Mouse (Mus musculus): ENCODE data around the gene Golph3l. TPM values are rescaled to one million over a fixed set of nuclear protein-coding genes. Genes with fewer than 3 reads are reported as not detected.

Gene Golph3l
- polyA plus RNA-seq, 1 experiment from 2014 or later, result 34.4 TPM

GRCm38 (mm10) chr3:95657711-95658110, 69.0 kb downstream of the Golph3l start:
- H3K9ac ChIP-seq (ENCODE audit: low read depth, low read length), result no peak overlapping the region
- DNase-seq (ENCODE audit: low spot score) (no peak), ATAC-seq (replicated peaks; ENCODE audit: low FRiP score, low read depth) (no peak)
- no peaks in the 10 kb centered on the region for H3K9me3 ChIP-seq (replicated peaks; ENCODE audit: low read length)
- peak overlapping the region; percentile 99 for H3K27ac ChIP-seq
- 87% methylated on average over 3 of the region's 3 CpGs for WGBS
- H3K4me2 ChIP-seq (ENCODE audit: low read length), result peak overlapping the region; percentile 89
- H3K27me3 ChIP-seq (ENCODE audit: insufficient read depth, low read length), result no peaks in the 10 kb centered on the region
- H3K4me1 ChIP-seq (replicated peaks; ENCODE audit: insufficient read depth, low read length), result peaks cover 10% of the 10 kb centered on the region; the same call in 1 of the 2 replicates
- no peak for TF ChIP-seq CTCF (IDR thresholded peaks at IDR 0.05; ENCODE audit: low read depth)
- H3K36me3 ChIP-seq (ENCODE audit: insufficient read depth, low read length), result peaks cover 9% of the 10 kb centered on the region; the same call in 1 of the 2 replicates
- peak overlapping the region; percentile 100 for H3K4me3 ChIP-seq (replicated peaks; ENCODE audit: low read depth, low read length)

DNA sequence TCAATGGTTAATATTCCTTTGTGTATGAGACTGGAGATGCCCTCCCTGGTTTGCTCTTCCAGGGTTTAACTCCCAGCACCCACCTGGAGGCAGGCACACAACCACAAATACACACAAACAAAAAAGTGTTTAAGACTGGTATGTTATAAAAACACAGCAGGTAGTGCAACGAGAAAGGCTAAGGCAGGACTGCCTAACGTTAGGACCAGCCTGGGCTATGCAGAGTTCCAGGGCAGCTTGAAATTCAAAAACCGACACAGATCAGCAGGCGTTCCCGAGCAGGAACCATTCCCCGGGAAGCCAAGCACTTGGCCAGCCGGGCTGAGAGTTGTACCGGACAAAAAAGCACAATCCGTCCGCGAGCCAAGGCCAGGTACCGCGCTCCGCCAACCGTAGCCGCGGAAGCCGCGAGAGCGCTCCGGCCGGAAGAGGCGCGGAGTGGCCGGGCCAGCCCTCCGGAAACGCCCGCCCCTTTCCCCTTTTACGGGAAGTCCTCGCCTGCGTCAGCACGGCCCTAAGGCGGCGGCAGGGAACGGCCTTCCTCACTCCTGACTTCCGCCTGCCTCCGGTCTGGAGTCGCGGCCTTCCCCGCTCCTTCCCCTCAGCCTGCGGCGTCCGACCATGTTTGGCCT, 69.6 kb downstream of the Golph3l start, which contains the start of gene Mcl1:
Mcl1 (plus strand) TSS at position 553 of the 632 bp plus-strand sequence.
- WGBS, result under 1% methylated on average over 43 of the region's 43 CpGs
- ATAC-seq (replicated peaks; ENCODE audit: low FRiP score, low read depth) (peak; percentile 96), DNase-seq (ENCODE audit: low spot score) (peak; percentile 98)
- Histone ChIP-seq H3K36me3 (ENCODE audit: insufficient read depth, low read length) (peaks cover 9% of the 10 kb centered on the region; the same call in 1 of the 2 replicates), H3K9ac (ENCODE audit: low read depth, low read length) (peak within 1 kb of the TSS; percentile 100), H3K9me3 (replicated peaks; ENCODE audit: low read length) (no peaks in the 10 kb centered on the region), H3K27me3 (ENCODE audit: insufficient read depth, low read length) (no peaks in the 10 kb centered on the region), H3K4me1 (replicated peaks; ENCODE audit: insufficient read depth, low read length) (peaks cover 14% of the 10 kb centered on the region; the same call in 1 of the 2 replicates), H3K27ac (peak within 1 kb of the TSS; percentile 99), H3K4me2 (ENCODE audit: low read length) (peak within 1 kb of the TSS; percentile 89), H3K4me3 (replicated peaks; ENCODE audit: low read depth, low read length) (peak within 1 kb of the TSS; percentile 100)
- no peak for TF ChIP-seq CTCF (IDR thresholded peaks at IDR 0.05; ENCODE audit: low read depth)

DNA sequence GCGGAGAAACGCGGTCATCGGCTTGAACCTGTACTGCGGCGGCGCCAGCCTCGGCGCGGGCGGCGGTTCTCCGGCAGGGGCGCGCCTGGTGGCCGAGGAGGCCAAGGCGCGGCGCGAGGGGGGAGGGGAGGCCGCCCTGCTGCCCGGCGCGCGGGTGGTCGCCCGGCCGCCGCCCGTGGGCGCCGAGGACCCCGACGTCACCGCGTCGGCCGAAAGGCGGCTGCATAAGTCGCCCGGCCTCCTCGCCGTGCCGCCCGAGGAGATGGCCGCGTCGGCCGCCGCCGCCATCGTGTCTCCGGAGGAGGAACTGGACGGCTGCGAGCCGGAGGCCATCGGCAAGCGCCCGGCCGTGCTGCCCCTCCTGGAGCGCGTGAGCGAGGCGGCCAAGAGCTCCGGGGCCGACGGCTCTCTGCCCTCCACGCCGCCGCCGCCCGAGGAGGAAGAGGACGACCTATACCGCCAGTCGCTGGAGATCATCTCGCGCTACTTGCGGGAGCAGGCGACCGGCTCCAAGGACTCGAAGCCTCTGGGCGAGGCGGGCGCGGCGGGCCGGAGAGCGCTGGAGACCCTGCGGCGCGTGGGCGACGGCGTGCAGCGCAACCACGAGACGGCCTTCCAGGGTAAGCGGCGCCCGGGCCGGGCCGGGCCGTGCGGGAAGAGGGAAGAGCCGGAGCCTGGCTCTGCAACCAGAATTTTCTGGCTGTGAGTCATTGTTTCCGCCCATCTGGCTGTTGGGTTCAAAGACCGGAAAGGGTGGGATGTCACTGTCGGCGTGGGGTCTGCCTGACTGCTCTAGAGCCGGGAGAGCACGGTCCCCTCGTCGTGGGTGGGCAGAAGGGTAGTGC, 70.4 kb downstream of the Golph3l start:
- Histone ChIP-seq H3K27ac (peak overlapping the region; percentile 99), H3K9ac (ENCODE audit: low read depth, low read length) (peak overlapping the region; percentile 100), H3K4me2 (ENCODE audit: low read length) (peak overlapping the region; percentile 89), H3K4me3 (replicated peaks; ENCODE audit: low read depth, low read length) (peak overlapping the region; percentile 100), H3K36me3 (ENCODE audit: insufficient read depth, low read length) (peaks cover 15% of the 10 kb centered on the region; the same call in 1 of the 2 replicates), H3K4me1 (replicated peaks; ENCODE audit: insufficient read depth, low read length) (peaks cover 22% of the 10 kb centered on the region; the same call in 1 of the 2 replicates), H3K27me3 (ENCODE audit: insufficient read depth, low read length) (no peaks in the 10 kb centered on the region), H3K9me3 (replicated peaks; ENCODE audit: low read length) (no peaks in the 10 kb centered on the region)
- DNase-seq (ENCODE audit: low spot score) (peak; percentile 95), ATAC-seq (replicated peaks; ENCODE audit: low FRiP score, low read depth) (peak; percentile 53)
- TF ChIP-seq CTCF (IDR thresholded peaks at IDR 0.05; ENCODE audit: low read depth), result no peak
- WGBS, result under 1% methylated on average over 88 of the region's 113 CpGs

DNA sequence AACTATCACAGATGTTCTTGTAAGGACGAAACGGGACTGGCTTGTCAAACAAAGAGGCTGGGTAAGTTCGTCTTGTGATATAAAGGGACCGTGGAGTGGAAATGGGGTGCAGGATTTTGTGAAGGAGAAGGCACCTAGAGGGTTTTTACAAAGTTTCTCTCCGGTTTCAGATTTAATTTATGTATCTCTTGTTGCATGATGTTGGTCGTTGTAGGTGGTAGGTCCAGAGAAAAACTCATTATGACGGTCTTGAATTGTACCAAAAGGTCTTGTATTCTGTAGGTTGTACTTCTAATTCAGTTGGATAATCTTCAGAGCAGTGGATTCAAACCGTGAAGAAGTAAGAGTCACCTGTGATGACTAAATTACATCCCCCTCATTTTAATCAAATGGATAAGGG, 71.2 kb downstream of the Golph3l start:
- H3K9ac ChIP-seq (ENCODE audit: low read depth, low read length), result peak overlapping the region; percentile 100
- peak overlapping the region; percentile 89 for H3K4me2 ChIP-seq (ENCODE audit: low read length)
- no peaks in the 10 kb centered on the region for H3K27me3 ChIP-seq (ENCODE audit: insufficient read depth, low read length)
- H3K4me1 ChIP-seq (replicated peaks; ENCODE audit: insufficient read depth, low read length), result peaks cover 29% of the 10 kb centered on the region
- WGBS, result 1% methylated on average over 8 of the region's 8 CpGs
- DNase-seq (ENCODE audit: low spot score) (no peak), ATAC-seq (replicated peaks; ENCODE audit: low FRiP score, low read depth) (no peak)
- H3K4me3 ChIP-seq (replicated peaks; ENCODE audit: low read depth, low read length), result peak overlapping the region; percentile 100
- peak overlapping the region; percentile 99 for H3K27ac ChIP-seq
- TF ChIP-seq CTCF (IDR thresholded peaks at IDR 0.05; ENCODE audit: low read depth), result no peak
- H3K9me3 ChIP-seq (replicated peaks; ENCODE audit: low read length), result no peaks in the 10 kb centered on the region
- H3K36me3 ChIP-seq (ENCODE audit: insufficient read depth, low read length), result peaks cover 17% of the 10 kb centered on the region; the same call in 1 of the 2 replicates

DNA sequence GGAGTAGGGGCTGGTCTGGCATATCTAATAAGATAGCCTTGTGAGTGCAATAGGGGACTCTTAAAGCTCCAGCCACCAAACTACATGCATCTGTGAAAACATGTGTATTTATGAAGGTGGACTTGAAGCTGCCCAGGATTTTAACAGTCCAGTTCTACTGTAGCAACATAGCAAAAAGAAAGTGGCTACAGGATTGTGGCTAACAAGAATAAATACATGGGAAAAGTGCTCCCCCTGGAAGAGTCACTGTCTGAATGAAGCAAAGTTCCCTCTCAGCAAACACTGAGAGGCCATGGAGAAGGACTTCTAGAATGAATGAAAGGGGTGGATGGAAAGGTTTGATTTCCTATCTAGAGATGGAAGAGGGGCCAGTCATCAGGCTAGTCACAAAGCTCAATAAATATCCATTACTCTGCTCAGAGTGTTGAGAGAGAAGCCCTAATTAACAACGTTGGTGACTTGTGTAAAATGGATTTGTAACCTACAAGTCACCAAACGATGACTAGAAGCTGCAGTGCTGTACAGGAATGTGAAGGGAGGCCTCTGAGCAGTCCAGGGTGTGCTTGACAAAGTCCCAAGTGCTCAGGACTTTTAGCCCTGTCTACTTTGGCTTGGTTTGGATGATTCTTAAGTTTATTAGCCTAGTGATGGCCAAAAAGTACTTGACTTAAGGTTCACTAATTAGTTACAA, 72.2 kb downstream of the Golph3l start:
- no peaks in the 10 kb centered on the region for H3K27me3 ChIP-seq (ENCODE audit: insufficient read depth, low read length)
- peak overlapping the region; percentile 100; the same call in 1 of the 2 replicates for H3K9ac ChIP-seq (ENCODE audit: low read depth, low read length)
- H3K27ac ChIP-seq, result no peak overlapping the region
- DNase-seq (ENCODE audit: low spot score) (no peak), ATAC-seq (replicated peaks; ENCODE audit: low FRiP score, low read depth) (no peak)
- TF ChIP-seq CTCF (IDR thresholded peaks at IDR 0.05; ENCODE audit: low read depth), result no peak
- H3K4me2 ChIP-seq (ENCODE audit: low read length), result peak overlapping the region; percentile 89
- H3K4me1 ChIP-seq (replicated peaks; ENCODE audit: insufficient read depth, low read length), result peaks cover 32% of the 10 kb centered on the region
- H3K9me3 ChIP-seq (replicated peaks; ENCODE audit: low read length), result no peaks in the 10 kb centered on the region
- H3K36me3 ChIP-seq (ENCODE audit: insufficient read depth, low read length), result peaks cover 17% of the 10 kb centered on the region; the same call in 1 of the 2 replicates
- H3K4me3 ChIP-seq (replicated peaks; ENCODE audit: low read depth, low read length), result peak overlapping the region; percentile 100
- WGBS, result 10% methylated on average over 2 of the region's 2 CpGs
